Mouse (Mus musculus) G1E (cell line): ENCODE data around the gene Atrip.

Source experiments
- CTCF ChIP-seq: IDR thresholded peaks from 2 replicates; pipeline ENCODE4 v1.5.1; 2012; ENCODE audit warnings: low read depth, low read length, inconsistent platforms, mixed read lengths
- GATA1 ChIP-seq: IDR thresholded peaks from 2 replicates; pipeline ENCODE4 v1.6.1; 2012; ENCODE audit warnings: borderline replicate concordance, low read length, inconsistent platforms, mixed read lengths
- GATA2 ChIP-seq: IDR thresholded peaks from 2 replicates; pipeline ENCODE4 v1.6.1; 2012; ENCODE audit warnings: low read depth, low read length, inconsistent platforms, borderline replicate concordance
- TAL1 ChIP-seq: conservative IDR thresholded peaks from 2 replicates; pipeline ENCODE4 v1.6.1; 2012; ENCODE audit warnings: low read depth, low read length, inconsistent platforms, mixed read lengths

GRCm38 (mm10) chr9:109041351-109041750, 32.6 kb downstream of the Atrip start:
- TF ChIP-seq GATA1 (no peak), CTCF (no peak), TAL1 (no peak), GATA2 (no peak)
